Mouse (Mus musculus): ENCODE measurements around the gene Susd1. TPM values are rescaled to one million over a fixed set of nuclear protein-coding genes. Genes with fewer than 3 reads are reported as not detected.
A peak's percentile ranks its signal among the peaks of the same experiment; 100 is the strongest.

Gene Susd1
- total RNA-seq, 2 experiments from 2014 or later, result 1.0 to 2.0 TPM

DNA sequence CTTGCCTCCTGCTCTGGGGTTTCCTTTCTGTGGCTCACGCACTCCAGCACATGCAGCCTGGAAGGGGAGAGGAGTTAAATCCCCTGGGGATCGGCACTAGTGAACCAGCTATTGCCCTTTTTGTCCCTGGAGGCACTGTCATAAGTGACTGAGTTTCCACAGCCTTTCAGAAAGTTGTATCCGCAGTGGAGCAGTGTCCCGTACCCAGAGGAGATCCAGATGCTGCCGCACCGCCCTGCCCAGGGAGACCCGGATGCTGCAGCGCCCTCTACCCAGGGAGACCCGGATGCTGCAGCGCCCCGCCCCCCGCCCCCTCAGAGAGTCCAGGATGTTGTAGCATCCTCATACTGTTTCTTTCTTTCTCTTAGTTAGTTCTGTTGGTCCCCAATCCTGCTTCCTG is 56.3 kb downstream of the Susd1 start:
- intact Hi-C loops (cut with DNase I), result no loop called here
- no peak for DNase-seq

DNA sequence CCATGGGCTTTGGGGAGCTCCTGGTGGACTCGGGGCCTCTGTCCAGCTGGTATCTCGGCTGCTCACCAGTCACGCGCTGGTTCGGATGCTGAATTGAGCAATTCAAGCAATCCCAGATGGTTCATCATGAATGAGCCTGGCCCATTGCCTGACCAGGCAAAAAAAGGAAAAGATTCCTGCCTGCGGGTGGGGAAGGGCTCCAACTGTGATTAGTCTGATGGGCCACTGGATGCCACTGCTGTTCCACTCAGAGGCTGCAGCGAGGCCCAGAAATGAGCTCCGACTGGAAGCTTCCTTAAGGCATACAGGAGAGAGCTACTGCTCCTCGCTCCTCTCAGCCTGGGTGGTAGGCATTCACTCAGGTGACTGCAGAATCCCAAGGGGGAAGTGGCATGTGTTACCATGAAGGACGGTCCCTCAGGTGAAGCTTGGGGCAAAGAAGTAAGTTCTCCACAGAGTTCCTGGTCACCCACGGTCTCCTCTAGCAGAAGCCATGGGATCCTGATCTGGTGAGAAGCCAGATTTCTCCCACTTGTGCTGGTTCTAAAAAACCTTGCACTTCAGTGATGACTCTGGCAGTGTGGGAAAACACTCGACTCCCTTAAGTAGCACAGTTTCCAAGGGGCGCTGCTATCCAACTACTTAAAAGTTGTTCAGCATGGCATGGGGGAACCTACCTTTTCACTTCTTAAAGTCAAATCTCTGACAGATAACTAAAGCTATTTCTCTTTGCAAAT is 57.3 kb downstream of the Susd1 start:
- DNase-seq, result peak; percentile 61 to 65
- intact Hi-C loops (cut with DNase I), result loop anchor here (1.0 kb wide), 1 partner anchor 188 kb away; no protein-coding TSS in a partner anchor

GRCm38 (mm10) chr4:59380478-59380877 is 58.0 kb downstream of the Susd1 start:
- intact Hi-C loops (cut with DNase I), result no loop called here
- no peak for DNase-seq

DNA sequence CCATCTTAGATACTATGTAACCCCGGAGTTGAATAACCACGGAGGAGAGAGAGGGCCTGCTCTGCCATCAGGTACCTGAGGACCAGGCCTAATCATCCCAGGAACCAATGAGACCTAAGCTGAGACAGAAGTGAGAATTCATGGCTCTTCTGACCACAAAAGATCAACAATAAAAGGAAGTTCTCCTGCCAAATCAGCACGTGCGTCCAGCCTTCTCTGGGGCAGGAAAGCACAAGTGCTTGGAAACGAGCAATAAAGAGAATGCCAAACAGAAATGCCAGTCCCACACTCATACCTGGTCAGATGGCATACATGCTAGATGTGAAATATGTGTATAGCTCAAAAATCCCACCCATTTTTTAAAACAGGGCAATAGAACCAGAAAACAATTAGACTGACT is 58.6 kb downstream of the Susd1 start:
- intact Hi-C loops (cut with DNase I), result no loop called here
- DNase-seq, result no peak

DNA sequence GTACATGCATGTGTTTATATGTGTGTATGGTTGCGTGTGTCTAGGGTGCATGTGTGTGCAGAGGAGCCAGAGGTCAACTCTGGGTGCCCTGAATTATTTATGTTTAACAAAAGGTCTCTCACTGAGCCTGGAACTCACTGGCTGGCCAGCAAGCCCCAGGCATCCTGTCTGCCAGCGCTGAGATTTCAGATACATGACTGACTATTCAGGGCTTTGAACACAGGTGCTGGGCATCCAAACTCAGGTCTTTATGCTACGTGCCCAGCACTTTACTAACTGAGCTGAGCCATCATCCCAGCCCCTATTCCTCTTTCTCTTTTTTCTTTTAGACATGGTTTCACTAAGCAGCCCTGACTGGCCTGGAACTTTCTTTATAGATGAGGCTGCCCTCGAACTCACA is 59.8 kb downstream of the Susd1 start:
- DNase-seq, result no peak
- intact Hi-C loops (cut with DNase I), result no loop called here

DNA sequence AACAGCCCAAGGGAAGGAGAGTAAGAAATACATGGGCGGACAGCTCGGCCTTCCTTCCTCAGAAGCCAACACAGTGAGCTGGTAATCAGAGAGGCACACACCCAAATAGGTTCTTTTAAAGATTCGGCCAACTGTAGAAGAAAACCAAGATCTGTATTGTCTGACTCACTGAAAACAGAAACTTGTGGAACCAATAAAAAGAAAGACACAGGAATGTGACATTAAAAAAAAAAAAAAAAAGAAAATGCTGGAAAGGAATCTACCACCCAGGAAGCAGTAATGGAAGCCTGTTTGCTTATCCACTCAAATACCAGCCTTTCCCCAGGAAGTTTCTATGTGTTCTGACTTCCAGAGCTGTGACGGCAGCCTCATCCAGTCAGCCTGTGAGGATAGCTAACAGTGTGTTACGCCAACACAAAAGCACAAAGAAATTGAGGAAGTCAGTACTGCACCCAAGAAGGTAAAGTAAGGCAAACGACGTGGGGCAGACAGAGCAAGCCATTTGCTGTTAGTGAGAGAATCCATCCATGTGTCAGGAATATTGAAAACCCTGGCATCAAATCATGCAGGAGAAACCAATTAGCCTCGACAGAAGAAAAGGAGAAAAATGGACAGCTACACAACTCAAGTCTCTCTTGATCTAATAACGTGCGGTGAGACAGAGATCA is 64.0 kb downstream of the Susd1 start:
- DNase-seq, result no peak
- intact Hi-C loops (cut with DNase I), result no loop called here

DNA sequence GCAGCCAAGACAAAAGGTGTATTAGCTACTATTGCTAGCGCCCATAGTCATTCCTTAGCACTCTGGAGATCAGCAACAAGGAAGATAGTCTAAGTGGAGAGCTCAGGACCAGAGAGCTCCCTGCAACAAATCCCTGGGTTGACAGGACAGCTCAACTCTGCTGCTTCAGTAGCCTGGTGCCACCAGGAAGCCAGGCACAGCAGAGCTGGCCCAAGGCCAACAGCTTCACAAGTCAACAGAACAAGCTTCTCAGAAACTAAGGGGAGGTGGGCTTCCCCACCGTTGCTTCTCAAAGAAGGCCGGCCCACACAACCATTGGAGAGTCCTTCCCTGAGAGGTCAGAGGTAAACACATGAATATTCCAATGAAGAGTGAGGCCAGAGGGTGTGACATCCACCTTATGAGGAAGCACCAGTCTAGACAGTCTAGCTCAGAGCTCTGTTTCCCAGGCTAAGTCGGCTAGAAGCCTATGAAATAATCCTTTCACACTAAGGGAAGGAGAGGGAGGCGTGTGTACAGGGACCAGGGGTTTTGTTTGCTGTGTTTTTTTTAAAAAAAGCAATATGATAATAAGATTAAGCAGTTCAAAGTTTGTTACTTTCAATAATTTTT is 65.8 kb downstream of the Susd1 start:
- no peak for DNase-seq
- intact Hi-C loops (cut with DNase I), result no loop called here

DNA sequence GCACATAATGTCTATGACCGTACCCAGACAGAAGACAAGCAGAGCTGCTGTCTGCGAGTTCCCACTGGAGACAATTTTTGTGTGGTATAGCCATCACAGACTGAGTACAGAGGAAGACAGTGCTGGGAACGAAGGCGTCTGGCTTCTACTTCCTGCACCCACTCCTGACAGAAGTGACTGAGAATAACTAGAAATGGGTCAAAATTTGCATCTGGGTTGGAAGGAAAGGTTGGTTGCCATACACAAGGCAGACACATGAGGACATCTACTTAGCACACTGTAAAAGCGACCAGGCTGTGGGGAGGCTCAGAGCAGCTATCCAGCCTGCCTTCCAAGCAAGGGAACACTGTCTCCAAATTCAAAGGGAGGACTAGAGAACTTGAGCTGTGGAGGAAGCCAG is 66.5 kb downstream of the Susd1 start:
- intact Hi-C loops (cut with DNase I), result no loop called here
- no peak for DNase-seq

GRCm38 (mm10) chr4:59369941-59370340 is 68.5 kb downstream of the Susd1 start:
- no peak for DNase-seq
- intact Hi-C loops (cut with DNase I), result no loop called here

- no peak for DNase-seq
Observed at GRCm38 (mm10) chr4:59368118-59368517, 70.3 kb downstream of the Susd1 start.

GRCm38 (mm10) chr4:59366206-59366605 is 72.2 kb downstream of the Susd1 start:
- intact Hi-C loops (cut with DNase I), result no loop called here

More at GRCm38 (mm10) chr4:59368118-59368517, 70.3 kb downstream of the Susd1 start:
- intact Hi-C loops (cut with DNase I), result no loop called here

GRCm38 (mm10) chr4:59365571-59365970 is 72.9 kb downstream of the Susd1 start:
- intact Hi-C loops (cut with DNase I), result no loop called here

More at GRCm38 (mm10) chr4:59366206-59366605, 72.2 kb downstream of the Susd1 start:
- no peak for DNase-seq

GRCm38 (mm10) chr4:59364229-59365173 is 73.9 kb downstream of the Susd1 start:
- no peak for DNase-seq
- intact Hi-C loops (cut with DNase I), result loop anchor here (5.0 kb wide), 1 partner anchor 413 kb away; no protein-coding TSS in a partner anchor

More at GRCm38 (mm10) chr4:59365571-59365970, 72.9 kb downstream of the Susd1 start:
- DNase-seq, result no peak

DNA sequence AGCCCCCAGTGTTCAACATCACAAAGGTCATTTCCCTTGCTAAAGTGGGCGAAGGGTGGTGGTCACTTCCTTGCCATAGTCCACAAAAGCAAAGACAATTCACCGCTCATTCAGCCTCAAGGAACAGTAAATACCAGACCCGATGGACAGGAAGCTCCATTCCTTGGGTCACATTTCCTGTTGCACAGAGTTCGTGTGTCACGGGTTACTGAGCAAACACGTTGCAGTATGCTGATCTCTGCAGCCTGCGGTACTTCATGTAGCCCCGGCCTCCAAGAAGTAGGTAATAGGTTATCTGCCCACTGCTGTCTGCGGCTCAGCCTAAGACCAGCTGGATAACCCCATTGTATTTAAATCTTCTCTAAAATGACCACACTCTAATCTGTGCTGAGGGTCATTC is 75.4 kb downstream of the Susd1 start:
- DNase-seq, result peak in 1 of 2 experiments; percentile 36
- intact Hi-C loops (cut with DNase I), result loop anchor here (5.0 kb wide), 1 partner anchor 414 kb away; no protein-coding TSS in a partner anchor

- DNase-seq, result peak; percentile 84 to 91
- intact Hi-C loops (cut with DNase I), result loop anchor here (1.0 to 5.0 kb wide), 2 partner anchors 209 to 417 kb away; no protein-coding TSS in a partner anchor
Observed at GRCm38 (mm10) chr4:59360704-59361103, 77.7 kb downstream of the Susd1 start.

DNA sequence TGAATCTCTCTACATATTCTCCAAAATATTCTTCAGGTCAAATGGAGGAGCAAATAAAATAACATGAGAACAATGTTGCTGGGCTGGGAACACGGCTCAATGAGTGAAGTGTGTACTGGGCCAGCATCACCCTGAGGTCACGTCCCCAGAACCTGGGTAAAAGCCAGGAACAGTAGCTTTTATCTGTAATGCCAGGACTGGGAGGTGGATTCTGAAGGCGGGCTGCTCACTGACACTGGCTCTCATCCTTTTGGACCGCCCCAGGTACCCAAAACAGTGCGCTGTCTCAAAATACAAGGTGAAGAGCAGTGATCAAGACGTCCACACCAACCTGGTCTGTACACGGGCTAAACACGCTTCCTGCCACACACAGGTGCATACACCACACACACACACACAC is 78.5 kb downstream of the Susd1 start:
- intact Hi-C loops (cut with DNase I), result loop anchor here (1.0 to 5.0 kb wide), 2 partner anchors 209 to 417 kb away; no protein-coding TSS in a partner anchor
- DNase-seq, result no peak

DNA sequence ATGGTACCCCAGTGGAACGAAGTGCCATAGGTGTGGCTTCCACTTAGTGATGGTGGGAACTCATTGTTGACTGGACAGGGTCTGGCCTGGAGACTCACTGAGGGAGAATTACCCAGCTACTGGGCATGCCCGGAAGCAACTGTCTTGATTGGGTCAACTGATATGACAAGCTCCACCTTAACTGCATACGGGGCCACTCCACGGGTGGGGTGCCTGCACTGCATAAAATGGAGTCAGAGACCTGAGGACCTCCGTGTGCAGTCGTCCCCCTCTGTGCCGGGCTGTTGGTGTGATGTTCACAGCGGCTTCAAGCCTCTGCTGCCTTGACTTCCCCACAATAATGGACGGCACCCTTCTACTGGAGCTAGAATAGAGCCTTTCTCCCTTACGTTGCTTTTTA is 79.5 kb downstream of the Susd1 start:
- intact Hi-C loops (cut with DNase I), result no loop called here
- no peak for DNase-seq

DNA sequence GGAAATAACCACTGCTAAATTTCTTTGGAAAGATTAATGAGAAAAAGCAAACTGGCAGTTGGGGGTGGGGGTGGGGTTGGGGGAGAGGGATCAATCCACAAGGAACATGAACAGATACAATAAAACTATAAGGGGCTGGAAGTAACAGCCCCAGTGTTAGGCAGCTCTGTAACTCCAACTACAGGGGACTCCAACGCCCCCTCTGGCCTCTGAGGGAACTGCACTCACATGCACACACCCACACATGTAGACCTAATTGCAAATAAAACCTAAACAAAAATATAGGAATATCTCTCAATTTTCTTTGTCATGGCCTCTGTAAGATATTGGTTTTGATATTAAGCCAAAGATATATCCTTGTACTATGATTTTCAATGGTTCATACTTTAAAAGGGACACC is 83.0 kb downstream of the Susd1 start:
- DNase-seq, result no peak
- intact Hi-C loops (cut with DNase I), result no loop called here

- intact Hi-C loops (cut with DNase I), result no loop called here
- no peak for DNase-seq
Observed at GRCm38 (mm10) chr4:59354666-59355065, 83.8 kb downstream of the Susd1 start.

DNA sequence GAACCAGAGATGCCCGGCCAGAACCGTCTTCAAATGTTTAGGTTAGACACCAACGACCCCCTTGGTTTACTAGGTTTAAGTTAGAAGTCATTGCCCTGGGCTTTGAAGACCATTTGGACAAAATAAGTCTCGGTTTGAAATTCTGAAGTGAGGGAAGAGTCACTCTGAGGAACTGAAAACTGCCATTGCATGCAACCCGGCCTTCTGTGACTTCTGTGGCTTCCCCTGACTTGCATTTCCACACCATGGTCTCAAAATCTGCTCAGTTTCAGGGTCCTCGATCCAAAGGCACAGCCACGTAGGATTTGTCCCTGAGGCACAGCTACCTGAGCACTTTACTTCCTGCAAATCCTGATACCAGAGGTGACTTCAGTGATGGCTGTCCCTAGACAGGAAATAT is 86.5 kb downstream of the Susd1 start:
- DNase-seq, result no peak

More for the DNA sequence above, 86.5 kb downstream of the Susd1 start:
- intact Hi-C loops (cut with DNase I), result no loop called here
